Mouse (Mus musculus) midbrain, embryonic 15.5 days (tissue): ENCODE data around the gene Camta2. TPM values are rescaled to one million over a fixed set of nuclear protein-coding genes. Genes with fewer than 3 reads are reported as not detected.

Source experiments
- ATAC-seq: fragments of 200-750 bp; cut with Nextera tagmentation; replicated peaks from 2 replicates; pipeline ENCODE4 v1.8.0; 2017; ENCODE audit warnings: moderate TSS enrichment
- H3K27ac ChIP-seq: fragments of 300-500 bp; sonication (generic); 2 replicates; pipeline ENCODE4 v1.5.1; 2015; ENCODE audit warnings: mild to moderate bottlenecking, inconsistent platforms
- H3K27me3 ChIP-seq: fragments of 300-500 bp; sonication (generic); replicated peaks from 2 replicates; pipeline ENCODE4 v1.6.1; 2015; ENCODE audit warnings: inconsistent platforms
- H3K36me3 ChIP-seq: fragments of 300-500 bp; sonication (generic); replicated peaks from 2 replicates; pipeline ENCODE4 v1.6.1; 2015; ENCODE audit warnings: inconsistent platforms
- H3K4me1 ChIP-seq: fragments of 300-500 bp; sonication (generic); 2 replicates; pipeline ENCODE4 v1.6.1; 2015; ENCODE audit warnings: inconsistent platforms
- H3K4me2 ChIP-seq: fragments of 300-500 bp; sonication (generic); 2 replicates; pipeline ENCODE4 v1.6.1; 2015; ENCODE audit warnings: inconsistent platforms, mild to moderate bottlenecking, moderate library complexity
- H3K4me3 ChIP-seq: fragments of 300-500 bp; sonication (generic); 2 replicates; pipeline ENCODE4 v1.5.1; 2015; ENCODE audit warnings: mild to moderate bottlenecking, inconsistent platforms
- H3K9ac ChIP-seq: fragments of 300-500 bp; sonication (generic); 2 replicates; pipeline ENCODE4 v1.6.1; 2015; ENCODE audit warnings: mild to moderate bottlenecking, inconsistent platforms
- H3K9me3 ChIP-seq: fragments of 300-500 bp; sonication (generic); 2 replicates; pipeline ENCODE4 v1.6.1; 2016; ENCODE audit warnings: inconsistent platforms
- WGBS: fragments of 180-500 bp; shearing (Covaris S2); methylation state at CpG from one replicate; pipeline ENCODE4 v1.1.7; 2015; ENCODE audit warnings: mixed read lengths; 5-methylcytosine and 5-hydroxymethylcytosine counted together
- polyA plus RNA-seq: library from polyadenylated mRNA; unstranded; fragments of >200 nt; fragmentation: Nextera tagmentation; extraction: Ambion mirVana; gene quantifications from 2 replicates; pipeline ENCODE4 v1.2.1, GENCODE M21; 2015

The Camta2 gene
- polyA plus RNA-seq, 1 experiment from 2014 or later, result 25.0 TPM

DNA sequence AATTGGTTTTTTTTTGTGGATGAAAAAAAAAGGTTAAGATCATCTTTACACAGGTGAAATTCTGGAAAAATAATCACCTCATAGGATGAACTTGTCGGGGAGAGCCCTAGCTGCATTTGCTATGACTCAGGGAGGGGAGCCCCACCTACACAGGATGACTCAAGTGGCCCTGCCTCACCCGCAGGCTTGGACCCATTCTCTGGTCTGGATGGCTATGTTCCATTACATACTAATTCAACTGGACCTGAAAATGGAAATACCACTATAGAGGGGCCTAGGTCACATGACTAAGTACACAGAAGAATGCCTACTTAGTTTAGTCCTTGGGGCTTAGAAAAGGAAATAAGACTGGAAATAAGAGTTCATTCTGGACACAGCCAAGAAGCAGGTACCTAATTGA lies 36.5 kb downstream of the Camta2 start:
- peaks cover 31% of the 10 kb centered on the region for H3K36me3 ChIP-seq
- no peak overlapping the region for H3K27ac ChIP-seq
- 81% methylated on average over 2 of the region's 2 CpGs for WGBS
- no peak overlapping the region for H3K4me2 ChIP-seq
- H3K9me3 ChIP-seq, result no peaks in the 10 kb centered on the region
- H3K9ac ChIP-seq, result no peak overlapping the region
- H3K4me1 ChIP-seq, result peaks cover 52% of the 10 kb centered on the region
- no peaks in the 10 kb centered on the region for H3K27me3 ChIP-seq
- no peak overlapping the region for H3K4me3 ChIP-seq
- no peak for ATAC-seq

DNA sequence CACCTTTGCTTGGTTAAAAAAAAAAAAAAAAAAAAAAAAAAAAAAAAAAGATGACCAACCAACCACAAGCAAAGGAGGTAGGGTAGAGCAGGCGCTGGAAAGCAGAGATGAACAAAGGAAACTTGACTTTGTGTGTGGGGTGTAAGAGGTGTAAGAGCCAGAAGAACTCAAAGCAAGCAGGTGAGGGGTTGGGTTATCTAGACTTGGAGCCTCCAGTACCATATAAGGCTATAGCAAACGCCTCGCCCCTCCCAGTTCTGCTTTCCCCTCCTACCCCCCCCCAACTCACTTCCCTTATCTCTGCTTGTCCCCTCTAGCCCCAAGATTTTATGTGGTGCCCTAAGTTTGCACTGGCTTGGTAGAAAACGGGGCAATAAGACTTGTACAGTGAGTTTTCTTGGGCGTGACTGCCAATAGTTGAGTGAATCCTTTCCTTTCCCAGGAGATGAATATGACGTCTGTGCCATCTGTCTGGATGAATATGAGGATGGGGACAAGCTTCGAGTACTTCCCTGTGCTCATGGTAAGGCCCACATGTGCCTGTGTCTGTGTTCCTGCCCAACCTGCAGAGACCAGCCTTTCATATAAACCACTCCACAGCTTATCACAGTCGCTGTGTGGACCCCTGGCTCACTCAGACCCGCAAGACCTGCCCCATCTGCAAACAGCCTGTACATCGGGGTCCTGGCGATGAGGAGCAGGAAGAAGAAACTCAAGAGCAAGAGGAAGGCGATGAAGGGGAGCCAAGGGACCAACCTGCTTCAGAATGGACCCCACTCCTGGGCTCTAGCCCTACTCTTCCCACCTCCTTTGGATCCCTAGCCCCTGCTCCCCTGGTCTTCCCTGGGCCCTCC lies 37.4 kb downstream of the Camta2 start:
- ATAC-seq, result no peak

DNA sequence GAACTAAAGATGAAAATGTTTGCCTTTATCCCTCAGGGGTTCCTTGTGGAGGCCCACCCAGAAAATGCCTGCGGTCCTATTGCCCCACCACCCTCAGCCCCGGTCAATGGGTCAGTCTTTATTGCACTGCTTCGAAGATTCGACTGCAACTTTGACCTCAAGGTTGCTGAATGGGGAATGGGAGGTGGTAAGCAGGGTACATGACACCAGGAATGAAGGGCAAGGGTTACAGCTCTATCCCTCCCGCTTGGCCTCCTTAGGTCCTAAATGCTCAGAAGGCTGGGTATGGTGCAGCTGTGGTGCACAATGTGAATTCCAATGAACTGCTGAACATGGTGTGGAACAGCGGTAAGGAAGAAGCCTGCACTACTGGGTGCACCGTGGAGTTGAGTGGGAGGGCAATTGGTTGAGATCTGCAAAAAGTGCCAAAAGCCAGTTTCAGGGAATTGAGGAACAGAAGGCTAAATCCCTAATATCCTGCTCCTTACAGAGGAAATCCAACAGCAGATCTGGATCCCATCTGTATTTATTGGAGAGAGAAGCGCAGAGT lies 38.6 kb downstream of the Camta2 start:
- H3K4me1 ChIP-seq, result peaks cover 54% of the 10 kb centered on the region
- H3K36me3 ChIP-seq, result peaks cover 36% of the 10 kb centered on the region
- H3K4me2 ChIP-seq, result no peak overlapping the region
- H3K27ac ChIP-seq, result no peak overlapping the region
- H3K4me3 ChIP-seq, result no peak overlapping the region
- H3K9ac ChIP-seq, result no peak overlapping the region
- no peak for ATAC-seq
- no peaks in the 10 kb centered on the region for H3K27me3 ChIP-seq
- no peaks in the 10 kb centered on the region for H3K9me3 ChIP-seq
- WGBS, result 85% methylated on average over 8 of the region's 8 CpGs

More for the DNA sequence above, 37.4 kb downstream of the Camta2 start:
- H3K27me3 ChIP-seq, result no peaks in the 10 kb centered on the region
- no peaks in the 10 kb centered on the region for H3K9me3 ChIP-seq
- peaks cover 52% of the 10 kb centered on the region for H3K4me1 ChIP-seq
- no peak overlapping the region for H3K4me2 ChIP-seq
- WGBS, result 82% methylated on average over 12 of the region's 12 CpGs
- H3K27ac ChIP-seq, result no peak overlapping the region
- H3K9ac ChIP-seq, result no peak overlapping the region
- H3K36me3 ChIP-seq, result peaks cover 31% of the 10 kb centered on the region
- no peak overlapping the region for H3K4me3 ChIP-seq

DNA sequence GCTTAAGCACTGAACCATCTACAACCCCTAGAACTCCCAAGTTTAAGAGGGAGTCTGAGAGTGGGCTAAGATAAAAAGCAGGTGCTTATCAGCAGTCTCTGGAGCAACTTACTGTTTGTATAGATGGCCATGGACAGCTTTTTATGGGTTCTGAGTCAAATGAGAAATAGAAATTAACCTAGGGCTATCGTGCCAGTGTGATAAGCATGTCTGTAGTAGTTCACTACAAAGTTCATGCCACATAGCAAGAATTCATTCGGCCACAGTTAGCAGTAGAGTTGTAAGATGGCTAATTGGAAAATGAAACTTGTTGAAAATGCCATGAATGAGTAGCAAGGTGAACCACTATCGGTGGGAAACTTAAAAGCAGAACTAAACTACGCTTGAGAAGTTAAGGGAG lies 39.4 kb downstream of the Camta2 start:
- 0 out of 2 replicates have a peak overlapping the region, but pooled peaks have one; percentile 67 for H3K9ac ChIP-seq
- 87% methylated on average over 4 of the region's 4 CpGs for WGBS

DNA sequence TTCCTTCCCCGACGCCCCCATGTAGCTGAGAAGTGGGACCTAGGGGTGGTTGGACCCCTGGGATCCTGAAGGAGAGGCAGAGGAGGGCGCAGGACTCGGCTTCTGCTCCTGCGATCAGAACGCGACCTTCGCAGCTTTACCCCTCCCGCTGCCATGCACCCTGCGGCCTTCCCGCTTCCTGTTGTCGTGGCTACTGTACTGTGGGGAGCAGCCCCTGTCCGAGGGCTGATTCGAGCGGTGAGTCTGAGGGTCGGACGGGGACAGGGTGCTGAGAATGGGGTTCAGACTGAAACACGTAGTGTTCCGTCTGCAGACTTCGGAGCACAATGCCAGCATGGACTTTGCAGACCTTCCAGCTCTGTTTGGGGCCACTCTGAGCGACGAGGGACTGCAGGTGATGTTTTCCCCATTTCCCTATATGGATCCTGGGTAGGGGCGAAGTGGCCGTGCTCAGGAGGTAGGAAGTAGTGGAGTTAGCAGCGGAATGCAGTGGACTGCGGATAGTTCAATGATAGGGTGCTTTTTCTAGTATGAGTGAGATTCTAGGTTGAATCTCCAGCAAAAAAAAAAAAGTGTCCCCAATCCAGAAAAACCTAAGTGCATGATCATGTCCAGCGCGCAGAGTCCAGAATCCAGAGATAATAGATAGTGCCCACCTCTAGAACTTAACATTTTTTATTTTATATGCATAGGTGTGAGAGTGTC lies 40.0 kb downstream of the Camta2 start:
- Histone ChIP-seq H3K4me2 (peak overlapping the region; percentile 97), H3K27ac (peak overlapping the region; percentile 95), H3K36me3 (peaks cover 42% of the 10 kb centered on the region), H3K9me3 (no peaks in the 10 kb centered on the region), H3K4me3 (peak overlapping the region; percentile 80), H3K27me3 (no peaks in the 10 kb centered on the region), H3K9ac (peak overlapping the region; percentile 67), H3K4me1 (peaks cover 49% of the 10 kb centered on the region)
- WGBS, result 6% methylated on average over 28 of the region's 28 CpGs
- peak; percentile 27 for ATAC-seq

More for the DNA sequence above, 39.4 kb downstream of the Camta2 start:
- H3K4me2 ChIP-seq, result peak overlapping the region; percentile 97
- H3K27me3 ChIP-seq, result no peaks in the 10 kb centered on the region
- H3K9me3 ChIP-seq, result no peaks in the 10 kb centered on the region
- H3K36me3 ChIP-seq, result peaks cover 39% of the 10 kb centered on the region
- no peak overlapping the region for H3K27ac ChIP-seq
- peaks cover 54% of the 10 kb centered on the region for H3K4me1 ChIP-seq
- peak overlapping the region; percentile 80 for H3K4me3 ChIP-seq
- ATAC-seq, result no peak

DNA sequence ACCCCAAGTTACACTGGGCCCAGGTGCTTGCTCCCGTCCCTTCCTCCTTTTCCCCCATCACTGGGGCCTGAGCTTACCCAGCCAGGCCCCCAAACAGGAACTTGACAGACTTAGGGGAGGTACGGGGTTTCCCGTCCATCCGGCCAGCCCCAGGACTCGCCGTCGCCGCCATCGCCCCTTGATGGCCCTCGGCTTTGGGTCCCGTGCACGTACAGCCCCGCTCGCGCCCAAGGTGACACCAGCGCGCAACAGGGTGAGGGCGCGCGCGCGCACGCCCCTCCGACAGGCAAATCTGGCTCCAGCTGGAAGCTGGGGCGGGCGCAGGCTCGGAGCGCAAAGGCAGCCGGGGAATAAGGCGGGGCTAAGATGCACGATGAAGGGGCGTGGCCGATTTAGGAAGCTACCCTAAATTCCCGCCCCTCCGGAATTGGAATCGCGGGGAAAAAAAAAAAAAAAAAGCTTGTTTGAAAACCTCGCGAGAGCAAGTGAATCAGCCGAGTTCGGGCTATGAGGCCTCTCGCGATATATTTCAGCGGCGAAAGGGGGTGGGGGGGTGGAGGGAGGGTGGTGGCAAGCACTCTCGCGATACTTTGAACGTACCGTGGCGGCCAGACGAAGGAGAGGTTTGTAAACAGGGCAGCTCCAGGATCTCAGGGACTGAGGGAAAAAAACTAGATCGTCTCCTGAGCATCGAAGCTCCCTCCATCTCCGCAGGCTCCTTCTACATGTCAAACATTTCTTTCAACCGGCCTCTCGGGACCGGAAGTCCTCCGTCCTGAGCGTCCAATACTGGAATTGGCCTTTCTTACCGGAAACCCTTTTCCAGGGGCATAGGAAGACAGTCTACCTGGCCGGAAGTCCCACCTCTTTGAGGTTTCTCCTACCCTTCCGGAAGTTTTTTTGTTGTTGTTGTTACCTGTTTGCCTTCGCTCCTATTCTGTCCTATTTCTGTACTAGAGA lies 40.9 kb downstream of the Camta2 start, which contains the start of the genes Rnf167 and Slc25a11:
TSS of gene Rnf167 (plus strand) at position 545 of the 960 bp plus-strand sequence.
TSS of gene Slc25a11 (minus strand) at position 789 of the 960 bp plus-strand sequence.
- peaks cover 40% of the 10 kb centered on the region for H3K4me1 ChIP-seq
- peak within 1 kb of the TSS; percentile 85 for H3K9ac ChIP-seq
- ATAC-seq, result peak; percentile 92
- 0% methylated on average over 63 of the region's 63 CpGs for WGBS
- H3K9me3 ChIP-seq, result no peaks in the 10 kb centered on the region
- peak within 1 kb of the TSS; percentile 95 for H3K27ac ChIP-seq
- peak within 1 kb of the TSS; percentile 97 for H3K4me2 ChIP-seq
- H3K4me3 ChIP-seq, result peak within 1 kb of the TSS; percentile 80
- H3K36me3 ChIP-seq, result peaks cover 36% of the 10 kb centered on the region
- no peaks in the 10 kb centered on the region for H3K27me3 ChIP-seq

DNA sequence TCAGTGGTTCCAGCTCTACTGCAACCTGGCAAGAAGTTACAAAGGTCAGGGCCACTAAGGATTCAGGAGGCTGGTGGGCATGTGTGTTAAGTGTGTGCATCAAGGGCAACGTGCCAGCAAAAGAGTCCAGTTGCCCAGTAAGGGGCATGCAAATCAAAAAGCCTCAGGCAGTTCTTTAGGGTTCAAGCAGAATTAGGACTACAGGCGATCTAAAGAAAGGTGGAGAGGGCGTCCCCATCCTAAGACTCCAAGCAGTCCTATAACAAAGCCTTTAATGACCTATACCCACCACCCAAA lies 41.7 kb downstream of the Camta2 start:
- 12% methylated on average over 3 of the region's 3 CpGs for WGBS
- Histone ChIP-seq H3K27ac (peak overlapping the region; percentile 95), H3K36me3 (peaks cover 33% of the 10 kb centered on the region), H3K4me2 (peak overlapping the region; percentile 84), H3K27me3 (no peaks in the 10 kb centered on the region), H3K9me3 (no peaks in the 10 kb centered on the region), H3K9ac (peak overlapping the region; percentile 85), H3K4me1 (peaks cover 38% of the 10 kb centered on the region), H3K4me3 (peak overlapping the region; percentile 80)
- ATAC-seq, result no peak; the same call in 1 of the 2 replicates

DNA sequence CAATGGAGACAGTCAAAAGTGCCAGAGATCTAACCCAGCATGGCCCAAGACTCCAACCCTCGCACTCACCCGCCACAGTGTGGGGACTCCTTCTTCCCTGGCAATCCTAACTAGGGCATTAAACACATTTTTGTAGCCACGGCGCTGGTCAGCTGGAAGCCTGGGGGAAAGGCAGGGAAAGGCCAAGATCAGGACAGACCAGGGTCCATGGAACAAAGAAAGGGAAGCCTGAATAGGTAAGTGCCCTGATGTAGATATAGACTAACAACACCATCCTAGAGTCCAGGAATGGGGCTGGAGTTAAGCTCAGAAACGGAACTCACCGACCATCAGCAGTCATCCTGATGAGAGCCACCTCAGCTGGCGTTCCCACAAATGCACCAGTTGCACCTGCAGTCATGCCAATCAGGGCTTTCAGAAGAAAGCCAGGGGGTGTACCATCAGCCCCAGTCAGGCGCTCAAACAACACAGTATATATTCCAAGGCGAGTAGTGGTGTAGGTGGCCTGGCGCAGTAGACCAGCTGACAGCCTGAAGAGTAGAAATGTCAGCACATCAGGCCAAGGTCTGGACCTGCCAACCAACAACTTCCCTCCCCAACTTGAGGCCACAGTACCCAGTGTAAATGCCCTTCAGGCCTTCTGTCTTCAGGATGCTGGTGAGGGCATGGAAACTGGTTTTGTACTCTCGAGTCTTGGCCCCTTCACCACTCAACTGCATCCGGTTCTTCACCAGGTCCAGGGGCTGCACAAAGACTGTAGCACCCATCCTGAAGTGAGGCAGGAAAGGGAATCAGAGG lies 42.2 kb downstream of the Camta2 start:
- no peaks in the 10 kb centered on the region for H3K27me3 ChIP-seq
- peak overlapping the region; percentile 84 for H3K4me2 ChIP-seq
- peaks cover 28% of the 10 kb centered on the region for H3K36me3 ChIP-seq
- no peaks in the 10 kb centered on the region for H3K9me3 ChIP-seq
- peak overlapping the region; percentile 95; the same call in 1 of the 2 replicates for H3K27ac ChIP-seq
- peak overlapping the region; percentile 85 for H3K9ac ChIP-seq
- peaks cover 33% of the 10 kb centered on the region for H3K4me1 ChIP-seq
- ATAC-seq, result no peak; the same call in 1 of the 2 replicates
- peak overlapping the region; percentile 80 for H3K4me3 ChIP-seq
- 93% methylated on average over 12 of the region's 12 CpGs for WGBS

DNA sequence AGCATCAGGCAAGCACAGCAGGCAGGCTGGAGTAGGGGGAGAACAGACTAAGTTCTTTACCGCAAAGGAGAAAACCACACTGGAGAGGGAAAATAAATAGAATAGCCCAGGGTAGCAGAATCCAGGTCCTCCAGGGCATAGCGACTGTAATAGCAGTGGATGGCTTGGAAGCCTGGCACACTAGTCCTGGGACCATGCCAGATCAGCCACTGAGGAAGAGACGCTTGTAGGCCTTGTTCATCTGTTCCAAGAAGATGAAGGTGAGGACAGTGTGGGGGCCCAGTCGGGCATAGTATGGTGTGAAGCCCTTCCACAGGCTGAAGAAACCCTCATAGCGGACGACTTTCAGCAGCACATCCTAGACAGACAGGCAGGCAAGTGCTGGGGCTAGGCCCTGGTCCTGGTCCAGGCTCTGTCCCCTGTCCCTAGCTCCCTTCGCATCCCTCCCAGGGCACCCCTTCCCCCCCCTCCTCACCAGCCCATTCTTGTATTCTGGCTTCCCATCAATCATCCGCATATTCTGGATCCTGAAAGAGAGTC lies 43.3 kb downstream of the Camta2 start:
- H3K36me3 ChIP-seq, result peaks cover 19% of the 10 kb centered on the region
- ATAC-seq, result no peak
- H3K4me3 ChIP-seq, result no peak overlapping the region
- H3K4me2 ChIP-seq, result no peak overlapping the region
- peaks cover 33% of the 10 kb centered on the region for H3K4me1 ChIP-seq
- H3K9ac ChIP-seq, result no peak overlapping the region
- no peaks in the 10 kb centered on the region for H3K9me3 ChIP-seq
- no peaks in the 10 kb centered on the region for H3K27me3 ChIP-seq
- no peak overlapping the region for H3K27ac ChIP-seq
- WGBS, result 96% methylated on average over 8 of the region's 8 CpGs

DNA sequence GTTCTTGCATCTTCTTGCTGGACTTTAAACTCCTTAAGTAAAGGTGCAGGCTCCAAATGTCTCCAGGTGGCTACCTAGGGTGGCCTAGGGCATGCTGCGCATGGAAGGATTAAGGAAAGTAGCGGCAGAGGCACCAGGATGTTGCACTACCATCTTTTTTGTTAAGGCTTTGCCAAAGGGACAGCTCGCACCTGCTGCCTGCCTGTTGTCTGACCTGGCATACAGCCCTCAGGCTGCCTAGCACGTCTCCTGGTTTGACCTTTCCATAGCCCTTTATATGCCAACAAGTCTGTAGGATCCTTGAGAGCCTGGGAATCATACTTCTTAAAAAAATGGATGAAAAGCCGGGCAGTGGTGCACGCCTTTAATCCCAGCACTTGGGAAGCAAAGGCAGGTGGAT lies 44.9 kb downstream of the Camta2 start:
- no peaks in the 10 kb centered on the region for H3K9me3 ChIP-seq
- 93% methylated on average over 6 of the region's 6 CpGs for WGBS
- H3K4me2 ChIP-seq, result no peak overlapping the region
- no peak overlapping the region for H3K4me3 ChIP-seq
- H3K4me1 ChIP-seq, result peaks cover 20% of the 10 kb centered on the region
- no peaks in the 10 kb centered on the region for H3K27me3 ChIP-seq
- no peak overlapping the region for H3K9ac ChIP-seq
- ATAC-seq, result no peak
- no peak overlapping the region for H3K27ac ChIP-seq
- peaks cover 12% of the 10 kb centered on the region; the same call in 1 of the 2 replicates for H3K36me3 ChIP-seq

DNA sequence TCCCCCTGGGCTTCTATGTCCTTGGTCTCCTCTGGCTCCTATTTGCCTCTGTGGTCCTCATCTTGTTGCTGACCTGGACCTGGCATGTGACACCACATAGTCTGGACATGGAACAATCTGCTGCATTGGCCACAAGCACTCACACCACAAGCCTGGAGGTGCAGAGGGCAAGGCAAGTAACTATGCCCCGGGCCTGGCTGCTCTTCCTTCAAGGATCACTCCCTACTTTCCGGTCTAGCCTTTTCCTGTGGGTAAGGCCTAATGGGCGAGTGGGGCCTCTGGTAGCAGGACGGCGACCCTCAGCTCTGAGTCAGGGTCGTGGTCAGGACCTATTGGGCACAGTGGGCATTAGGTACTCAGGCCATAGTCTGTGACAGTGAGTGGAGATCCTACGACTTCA lies 46.7 kb downstream of the Camta2 start:
- peaks cover 12% of the 10 kb centered on the region; the same call in 1 of the 2 replicates for H3K36me3 ChIP-seq
- no peak overlapping the region for H3K27ac ChIP-seq
- no peak overlapping the region for H3K9ac ChIP-seq
- H3K4me2 ChIP-seq, result no peak overlapping the region
- no peaks in the 10 kb centered on the region for H3K9me3 ChIP-seq
- H3K4me1 ChIP-seq, result peaks cover 14% of the 10 kb centered on the region
- no peaks in the 10 kb centered on the region for H3K27me3 ChIP-seq
- no peak overlapping the region for H3K4me3 ChIP-seq
- 91% methylated on average over 7 of the region's 7 CpGs for WGBS
- no peak for ATAC-seq
